Mouse (Mus musculus): ENCODE data around the gene Ccdc177.

DNA sequence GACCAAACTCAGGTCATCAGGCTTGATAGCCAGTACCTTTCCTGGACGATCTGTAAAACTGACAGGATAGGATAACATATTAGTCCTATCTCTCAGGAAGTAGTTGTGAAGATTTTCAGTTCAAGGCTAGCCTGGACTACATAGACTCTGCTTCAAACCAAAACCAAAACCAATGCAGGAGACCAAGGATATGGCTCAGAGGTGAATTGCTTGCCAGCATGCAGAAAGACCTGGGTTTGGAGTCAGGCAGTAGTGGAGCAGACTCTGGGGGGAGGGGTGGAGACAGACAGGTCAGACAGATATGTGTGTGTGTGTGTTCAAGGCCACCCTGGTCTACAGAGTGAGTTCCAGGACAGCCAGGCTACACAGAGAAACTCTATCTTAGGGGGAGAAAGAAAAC lies 26.1 kb upstream of the Ccdc177 start:
- TF ChIP-seq POLR2A (IDR thresholded peaks at IDR 0.05; ENCODE audit: control insufficient read depth, extremely low read depth, insufficient read depth, low read length, poor library complexity) (no peak), CTCF (IDR thresholded peaks at IDR 0.05; ENCODE audit: borderline replicate concordance, control insufficient read depth, extremely low read depth, insufficient read depth, low read length, poor library complexity) (no peak)
